Mouse (Mus musculus) left cerebral cortex, postnatal 36 days (tissue): ENCODE data around the gene Thy1. TPM values are rescaled to one million over a fixed set of nuclear protein-coding genes. Genes with fewer than 3 reads are reported as not detected.
A peak's percentile ranks its signal among the peaks of the same experiment; 100 is the strongest.

Source experiments
- DNase-seq, 2 experiments: peaks; one replicate each; pipeline ENCODE4 v3.0.0; 2021 to 2022; ENCODE audit warnings: low spot score in 2 of 2, mixed read lengths in 1 of 2
- intact Hi-C: fragments of 180-260 bp; cut with DNase I; formaldehyde crosslinking; loops from one replicate; pipeline ENCODE4 v1.15.1; 2025
- total RNA-seq, 2 experiments: library from RNA; stranded (reverse); gene quantifications; 2 replicates each; pipeline ENCODE4 v1.2.3; 2021

The Thy1 gene
- total RNA-seq, 2 experiments from 2014 or later = 821 to 972 TPM

DNA sequence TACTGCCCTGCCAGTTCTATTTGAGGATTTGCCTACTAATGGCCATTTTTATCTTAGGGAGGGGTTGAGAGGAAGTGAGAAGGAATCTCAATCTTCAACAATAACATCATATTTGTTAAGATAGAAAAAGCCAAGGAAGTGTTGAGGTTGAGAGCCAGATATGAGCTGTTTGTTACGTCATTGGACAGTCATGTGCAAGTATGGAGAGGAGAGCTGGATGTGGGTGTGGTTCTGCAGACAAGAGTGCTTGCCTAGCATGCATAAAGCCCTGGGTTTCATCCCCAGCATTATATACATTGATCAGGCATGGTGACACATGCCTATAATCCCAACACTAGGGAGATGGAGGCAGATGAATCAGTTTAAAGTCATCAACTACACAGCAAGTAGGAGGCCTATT, 10.8 kb downstream of the Thy1 start:
- intact Hi-C loops = no loop called here
- no peak for DNase-seq

DNA sequence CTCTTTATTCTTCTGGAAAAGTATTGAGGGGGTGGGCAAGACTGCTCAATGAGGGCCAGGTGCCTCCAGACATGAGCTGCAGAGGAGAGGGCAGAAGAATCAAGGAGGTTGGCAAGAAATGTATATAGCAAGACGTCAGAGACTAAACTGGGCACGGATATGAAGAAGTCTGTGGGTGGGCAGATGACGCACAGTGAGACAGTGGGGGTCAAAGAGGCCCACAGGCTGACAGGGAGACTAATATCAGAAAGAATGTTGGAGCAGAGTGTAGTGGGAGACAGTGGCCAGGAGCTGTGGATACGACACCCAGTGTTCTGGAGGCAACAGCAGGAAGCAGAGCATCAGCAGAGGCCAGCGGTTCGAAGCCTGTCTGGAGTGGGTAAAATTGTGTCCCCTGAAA, 15.4 kb downstream of the Thy1 start:
- intact Hi-C loops = no loop called here
- no peak for DNase-seq

DNA sequence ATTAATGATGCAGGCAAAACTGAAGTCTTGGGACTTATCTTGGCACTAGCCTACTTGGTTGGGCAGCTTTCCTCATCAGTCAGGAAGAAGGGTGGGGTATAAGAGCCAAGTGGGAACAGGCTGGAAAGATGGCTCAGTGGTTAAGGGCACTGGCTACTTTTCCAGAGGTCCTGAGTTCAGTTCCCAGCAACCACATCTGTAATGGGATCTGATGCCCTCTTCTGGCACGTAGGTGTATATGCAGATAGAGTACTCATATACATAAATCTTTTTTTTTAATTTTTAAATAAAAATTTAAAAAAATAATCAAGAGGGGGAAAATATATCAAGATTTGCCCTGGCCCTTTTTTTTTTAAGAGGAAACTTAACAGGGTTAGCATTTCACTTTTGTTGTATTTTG, 22.0 kb downstream of the Thy1 start:
- DNase-seq = no peak
- intact Hi-C loops = no loop called here

DNA sequence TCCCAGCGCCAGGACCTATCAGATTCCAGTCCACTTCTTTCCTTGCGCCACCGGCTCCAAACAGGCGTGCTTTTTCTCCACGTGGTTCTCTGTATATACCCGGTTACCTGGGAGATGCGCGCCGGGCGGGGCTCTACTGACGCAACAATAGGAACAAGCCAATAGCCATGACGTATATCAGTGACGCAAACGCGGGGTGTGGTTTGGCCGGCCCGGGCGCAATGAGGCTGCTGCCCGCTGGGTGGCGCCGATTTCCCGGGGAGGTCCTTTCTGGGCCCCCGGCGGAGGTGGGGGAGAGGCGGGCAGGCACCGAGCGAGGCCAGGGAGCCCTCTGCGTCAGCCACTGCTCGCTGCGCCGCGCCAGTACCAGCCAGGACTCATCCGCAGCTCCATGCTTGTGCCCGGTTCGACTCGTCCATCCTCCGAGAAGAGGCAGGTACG, 23.6 kb downstream of the Thy1 start, which contains the start of gene Usp2:
Gene Usp2, plus strand, starts transcription at position 237 of the 441 bp plus-strand sequence.
- peak; percentile 100 for DNase-seq
- intact Hi-C loops = loop anchor here (2.0 kb wide), 2 partner anchors 18 to 24 kb away; partner anchors contain the start of gene Thy1

- peak in 1 of 2 experiments; percentile 49 for DNase-seq
These were observed 24.2 kb downstream of the Thy1 start for GRCm38 (mm10) chr9:44067241-44067959.

GRCm38 (mm10) chr9:44067960-44068330, 24.8 kb downstream of the Thy1 start:
- no peak for DNase-seq
- intact Hi-C loops = loop anchor here (2.0 kb wide), 2 partner anchors 17 to 25 kb away; partner anchors contain the start of gene Thy1

More at GRCm38 (mm10) chr9:44067241-44067959, 24.2 kb downstream of the Thy1 start:
- intact Hi-C loops = loop anchor here (2.0 kb wide), 2 partner anchors 17 to 25 kb away; partner anchors contain the start of gene Thy1

DNA sequence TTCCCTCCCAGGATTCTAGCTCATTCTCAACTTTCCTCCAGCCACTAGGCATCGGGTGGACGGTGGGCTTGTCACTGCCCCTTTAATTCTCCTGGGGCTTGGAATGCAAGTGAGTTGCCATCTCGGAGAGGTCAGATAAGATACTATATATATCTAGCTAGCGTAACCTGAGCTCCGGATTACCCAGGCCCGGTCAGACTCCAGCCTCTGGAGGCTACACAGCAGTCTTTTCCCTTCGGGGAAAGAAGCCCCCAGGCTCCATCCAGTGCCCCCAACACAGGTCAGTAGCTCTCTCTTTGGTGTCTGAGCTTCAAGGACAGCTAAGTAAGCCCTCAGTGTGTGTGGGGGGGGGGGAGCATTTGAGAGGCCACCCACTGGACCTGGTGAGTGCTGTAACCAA, 26.1 kb downstream of the Thy1 start:
- intact Hi-C loops = no loop called here
- no peak for DNase-seq

GRCm38 (mm10) chr9:44070113-44070843, 27.1 kb downstream of the Thy1 start:
- DNase-seq = no peak
- intact Hi-C loops = no loop called here

- DNase-seq = no peak
- intact Hi-C loops = no loop called here
These were observed 27.7 kb downstream of the Thy1 start for GRCm38 (mm10) chr9:44070844-44071231.

GRCm38 (mm10) chr9:44071914-44072598, 28.9 kb downstream of the Thy1 start:
- peak in 1 of 2 experiments; percentile 38 for DNase-seq
- intact Hi-C loops = no loop called here

GRCm38 (mm10) chr9:44072599-44072915, 29.4 kb downstream of the Thy1 start:
- intact Hi-C loops = no loop called here

DNA sequence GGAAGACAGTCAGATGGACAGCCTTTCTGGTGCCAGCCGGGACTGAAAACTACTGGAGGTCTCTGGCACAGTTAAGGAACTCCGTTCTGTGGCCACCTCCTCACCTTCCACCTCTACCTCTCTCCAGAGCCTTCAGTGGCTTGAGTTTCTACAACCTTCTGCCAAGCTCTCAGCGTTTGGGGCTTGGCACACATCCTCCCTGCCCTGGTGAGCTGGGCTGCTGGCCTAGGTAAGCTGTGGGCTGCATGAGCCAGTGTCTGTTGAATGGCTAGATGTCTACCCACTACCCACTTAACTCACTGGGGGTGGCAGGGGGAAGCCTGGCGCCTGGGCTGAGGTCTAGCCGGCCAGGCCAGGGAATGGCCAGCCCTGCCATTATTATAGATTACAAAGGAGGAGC, 29.9 kb downstream of the Thy1 start:
- intact Hi-C loops = no loop called here
- peak in 1 of 2 experiments; percentile 7 for DNase-seq

More at GRCm38 (mm10) chr9:44072599-44072915, 29.4 kb downstream of the Thy1 start:
- DNase-seq = peak in 1 of 2 experiments; percentile 22

GRCm38 (mm10) chr9:44074395-44075275, 31.5 kb downstream of the Thy1 start:
- DNase-seq = peak in 1 of 2 experiments; percentile 18
- intact Hi-C loops = no loop called here

GRCm38 (mm10) chr9:44075276-44075995, 32.3 kb downstream of the Thy1 start:
- DNase-seq = no peak
- intact Hi-C loops = no loop called here

GRCm38 (mm10) chr9:44075996-44076763, 33.0 kb downstream of the Thy1 start:
- no peak for DNase-seq
- intact Hi-C loops = no loop called here

DNA sequence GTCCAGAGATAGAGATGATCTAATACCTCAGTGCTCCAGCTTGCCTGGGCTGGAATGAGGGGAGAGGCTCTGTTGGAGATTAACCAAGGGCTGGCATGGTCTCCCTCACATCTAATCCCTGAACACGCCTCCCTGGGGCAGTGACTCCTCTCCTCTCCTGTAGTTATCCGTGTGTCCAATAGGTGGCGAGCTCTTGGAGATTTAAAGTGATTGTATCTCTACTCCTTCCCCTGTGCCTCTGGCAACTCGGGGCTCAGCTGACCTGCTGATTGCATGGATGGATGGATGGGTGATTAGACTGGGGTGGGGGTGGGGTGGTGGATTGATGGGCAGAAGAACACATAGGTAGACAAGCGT, 33.6 kb downstream of the Thy1 start:
- intact Hi-C loops = no loop called here
- DNase-seq = peak in 1 of 2 experiments; percentile 48

GRCm38 (mm10) chr9:44077266-44077910, 34.2 kb downstream of the Thy1 start:
- no peak for DNase-seq
- intact Hi-C loops = no loop called here
